Mouse (Mus musculus): ENCODE data around the gene Olfr223. TPM values are rescaled to one million over a fixed set of nuclear protein-coding genes. Genes with fewer than 3 reads are reported as not detected.

Gene Olfr223
- polyA plus RNA-seq (2016; fragmentation: Nextera tagmentation; extraction: Ambion mirVana) = not detected in 2 replicates

- no peak within 1 kb of the TSS for H3K4me2 ChIP-seq (replicated peaks)
- no peaks in the 10 kb centered on the region for H3K36me3 ChIP-seq
- 85% methylated on average over 6 of the region's 6 CpGs for WGBS
- no peak within 1 kb of the TSS for H3K9ac ChIP-seq (replicated peaks)
- no peaks in the 10 kb centered on the region for H3K4me1 ChIP-seq
- H3K27ac ChIP-seq (replicated peaks) = no peak within 1 kb of the TSS
- no peaks in the 10 kb centered on the region for H3K9me3 ChIP-seq
- no peak for ATAC-seq (ENCODE audit: low FRiP score, low read depth)
- no peak within 1 kb of the TSS for H3K4me3 ChIP-seq
- H3K27me3 ChIP-seq = 0 out of 2 replicates have a peak, but pooled peaks cover 6% of the 10 kb centered on the region
Observed at GRCm38 (mm10) chr11:59593189-59593588, at the start of gene Olfr223. TSS of gene Olfr223 (minus strand) at chr11:59593289.

DNA sequence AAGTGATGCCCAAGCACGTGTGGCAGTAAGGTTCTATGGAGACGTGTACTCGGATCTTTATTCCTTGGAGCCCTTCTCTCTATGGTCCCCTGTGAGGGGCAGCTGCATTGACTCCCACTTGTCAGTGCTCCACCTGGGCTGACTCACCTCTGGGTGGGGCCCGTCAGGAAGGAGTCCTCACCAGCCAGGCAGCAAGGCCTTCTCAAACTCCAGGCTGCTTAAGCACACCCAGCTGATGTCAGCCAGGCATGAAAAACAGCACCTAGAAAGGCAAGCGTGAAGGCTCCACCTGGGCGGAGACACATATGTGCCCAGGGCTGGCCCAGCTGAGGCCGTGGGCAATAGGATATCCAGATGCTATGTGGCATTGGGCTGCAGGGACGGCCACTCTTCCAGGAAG lies 49.3 kb upstream of the Olfr223 start:
- WGBS = 88% methylated on average over 8 of the region's 8 CpGs
- Histone ChIP-seq H3K4me3 (no peak overlapping the region), H3K4me1 (no peaks in the 10 kb centered on the region), H3K9me3 (no peaks in the 10 kb centered on the region), H3K27ac (replicated peaks) (no peak overlapping the region), H3K27me3 (no peaks in the 10 kb centered on the region), H3K36me3 (no peaks in the 10 kb centered on the region), H3K4me2 (replicated peaks) (no peak overlapping the region), H3K9ac (replicated peaks) (no peak overlapping the region)
- no peak for ATAC-seq (ENCODE audit: low FRiP score, low read depth)

DNA sequence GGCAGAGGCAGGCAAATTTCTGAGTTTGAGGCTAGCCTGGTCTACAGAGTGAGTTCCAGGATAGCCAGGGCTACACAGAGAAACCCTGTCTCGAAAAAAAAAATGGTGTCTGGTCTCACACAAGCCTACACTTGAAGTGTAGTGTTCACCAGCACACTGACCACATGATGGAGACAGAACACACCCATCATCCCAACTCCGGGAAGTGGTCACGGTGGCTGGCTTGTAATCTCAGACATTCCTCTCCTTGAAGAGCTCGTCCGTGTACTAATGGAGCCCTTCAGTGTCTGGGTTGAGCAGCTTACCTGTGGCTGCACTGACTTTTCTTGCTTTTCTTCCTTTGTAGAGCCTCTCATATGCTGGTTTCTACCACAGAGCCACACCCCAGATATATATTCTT lies 48.1 kb upstream of the Olfr223 start:
- Histone ChIP-seq H3K4me2 (replicated peaks) (no peak overlapping the region), H3K4me3 (no peak overlapping the region), H3K27me3 (no peaks in the 10 kb centered on the region), H3K9ac (replicated peaks) (no peak overlapping the region), H3K9me3 (no peaks in the 10 kb centered on the region), H3K36me3 (no peaks in the 10 kb centered on the region), H3K27ac (replicated peaks) (no peak overlapping the region), H3K4me1 (no peaks in the 10 kb centered on the region)
- ATAC-seq (ENCODE audit: low FRiP score, low read depth) = no peak
- 83% methylated on average over 5 of the region's 5 CpGs for WGBS

DNA sequence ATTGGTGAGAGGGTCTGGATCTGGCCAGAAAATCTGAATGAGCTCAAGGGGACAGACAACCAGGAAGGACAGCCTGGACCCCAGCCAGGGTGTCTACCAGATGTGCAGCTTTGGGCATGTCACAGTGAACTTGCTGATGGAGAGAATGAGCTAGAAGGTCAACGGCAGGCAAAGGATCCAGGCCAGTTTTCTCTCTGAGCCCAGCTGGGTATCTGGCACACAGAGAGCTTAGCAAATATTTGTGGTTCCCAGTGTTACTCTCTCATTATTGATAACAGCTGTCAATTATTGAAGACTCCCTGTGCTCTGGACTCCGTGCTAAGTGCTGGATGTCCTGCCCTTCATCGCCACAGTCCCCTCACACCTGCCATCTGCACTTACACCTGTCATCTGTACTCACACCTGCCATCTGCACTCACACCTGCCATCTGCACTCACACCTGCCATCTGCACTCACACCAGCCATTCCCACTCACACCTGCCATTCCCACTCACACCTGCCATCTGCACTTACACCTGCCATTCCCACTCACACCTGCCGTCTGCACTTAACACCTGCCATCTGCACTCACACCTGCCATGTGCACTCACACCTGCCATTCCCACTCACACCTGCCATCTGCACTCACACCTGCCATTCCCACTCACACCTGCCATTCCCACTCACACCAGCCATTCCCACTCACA lies 47.0 kb upstream of the Olfr223 start:
- Histone ChIP-seq H3K27ac (replicated peaks) (no peak overlapping the region), H3K9me3 (no peaks in the 10 kb centered on the region)
- WGBS = 92% methylated on average over 4 of the region's 4 CpGs

GRCm38 (mm10) chr11:59636695-59637414 lies 43.8 kb upstream of the Olfr223 start:
- Histone ChIP-seq H3K9ac (replicated peaks) (no peak overlapping the region), H3K9me3 (no peaks in the 10 kb centered on the region), H3K36me3 (no peaks in the 10 kb centered on the region), H3K4me2 (replicated peaks) (no peak overlapping the region), H3K4me3 (no peak overlapping the region), H3K4me1 (no peaks in the 10 kb centered on the region), H3K27ac (replicated peaks) (no peak overlapping the region), H3K27me3 (no peaks in the 10 kb centered on the region)
- no peak for ATAC-seq (ENCODE audit: low FRiP score, low read depth)
- WGBS = 79% methylated on average over 7 of the region's 7 CpGs

More for the DNA sequence above, 47.0 kb upstream of the Olfr223 start:
- Histone ChIP-seq H3K4me2 (replicated peaks) (no peak overlapping the region), H3K9ac (replicated peaks) (no peak overlapping the region), H3K27me3 (no peaks in the 10 kb centered on the region), H3K4me1 (no peaks in the 10 kb centered on the region), H3K4me3 (no peak overlapping the region), H3K36me3 (no peaks in the 10 kb centered on the region)
- no peak for ATAC-seq (ENCODE audit: low FRiP score, low read depth)

DNA sequence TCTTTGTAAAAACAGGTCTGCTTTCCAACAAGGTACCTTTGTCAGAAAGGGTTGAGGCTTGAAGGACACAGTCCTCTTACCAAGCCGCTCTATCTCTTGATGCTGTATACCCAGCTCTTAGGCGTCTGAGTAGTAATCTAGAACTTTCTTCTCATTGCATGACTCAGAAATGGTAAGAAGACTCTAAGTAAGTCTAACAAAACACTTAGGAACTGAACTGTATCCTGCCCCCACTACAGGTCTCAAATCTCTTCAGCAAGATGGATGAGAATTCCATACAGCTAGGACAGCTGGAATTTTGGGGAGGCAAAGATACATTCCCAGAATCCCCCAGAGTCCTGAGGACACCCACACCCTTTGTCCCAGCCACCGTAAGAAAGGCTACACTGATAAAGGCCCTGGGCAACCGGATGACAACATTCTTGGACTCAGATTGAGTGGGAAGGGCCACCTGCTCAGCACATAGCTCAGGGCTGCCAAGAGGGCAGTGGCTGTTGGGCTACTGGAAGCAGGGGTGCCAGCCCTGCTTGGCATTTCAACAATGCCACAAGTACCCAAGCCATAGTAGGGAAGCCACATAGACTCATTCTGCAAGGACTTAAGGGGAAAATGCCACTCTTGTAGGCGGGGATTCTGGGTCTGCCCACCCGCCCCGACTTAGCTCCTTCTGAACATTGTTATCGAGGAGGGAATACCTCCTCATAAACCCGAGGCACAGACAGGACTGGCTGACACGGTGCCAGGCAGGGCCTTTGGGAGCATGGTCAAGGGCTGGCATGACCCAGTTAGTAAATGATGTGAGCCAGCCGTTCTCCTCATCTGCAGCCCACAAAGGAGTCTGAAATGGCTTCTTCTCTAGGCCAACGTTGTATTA lies 43.0 kb upstream of the Olfr223 start:
- H3K4me1 ChIP-seq = no peaks in the 10 kb centered on the region
- no peak for ATAC-seq (ENCODE audit: low FRiP score, low read depth)
- H3K4me3 ChIP-seq = no peak overlapping the region
- H3K4me2 ChIP-seq (replicated peaks) = no peak overlapping the region
- H3K9me3 ChIP-seq = no peaks in the 10 kb centered on the region
- H3K9ac ChIP-seq (replicated peaks) = no peak overlapping the region
- 82% methylated on average over 12 of the region's 12 CpGs for WGBS
- H3K27me3 ChIP-seq = no peaks in the 10 kb centered on the region
- H3K36me3 ChIP-seq = no peaks in the 10 kb centered on the region
- no peak overlapping the region for H3K27ac ChIP-seq (replicated peaks)

- Histone ChIP-seq H3K27me3 (no peaks in the 10 kb centered on the region), H3K36me3 (no peaks in the 10 kb centered on the region), H3K4me3 (no peak overlapping the region), H3K27ac (replicated peaks) (no peak overlapping the region), H3K9me3 (no peaks in the 10 kb centered on the region), H3K9ac (replicated peaks) (no peak overlapping the region), H3K4me1 (no peaks in the 10 kb centered on the region), H3K4me2 (replicated peaks) (no peak overlapping the region)
- WGBS = 80% methylated on average over 9 of the region's 9 CpGs
- ATAC-seq (ENCODE audit: low FRiP score, low read depth) = no peak
Observed at GRCm38 (mm10) chr11:59635251-59635795, 42.2 kb upstream of the Olfr223 start.

DNA sequence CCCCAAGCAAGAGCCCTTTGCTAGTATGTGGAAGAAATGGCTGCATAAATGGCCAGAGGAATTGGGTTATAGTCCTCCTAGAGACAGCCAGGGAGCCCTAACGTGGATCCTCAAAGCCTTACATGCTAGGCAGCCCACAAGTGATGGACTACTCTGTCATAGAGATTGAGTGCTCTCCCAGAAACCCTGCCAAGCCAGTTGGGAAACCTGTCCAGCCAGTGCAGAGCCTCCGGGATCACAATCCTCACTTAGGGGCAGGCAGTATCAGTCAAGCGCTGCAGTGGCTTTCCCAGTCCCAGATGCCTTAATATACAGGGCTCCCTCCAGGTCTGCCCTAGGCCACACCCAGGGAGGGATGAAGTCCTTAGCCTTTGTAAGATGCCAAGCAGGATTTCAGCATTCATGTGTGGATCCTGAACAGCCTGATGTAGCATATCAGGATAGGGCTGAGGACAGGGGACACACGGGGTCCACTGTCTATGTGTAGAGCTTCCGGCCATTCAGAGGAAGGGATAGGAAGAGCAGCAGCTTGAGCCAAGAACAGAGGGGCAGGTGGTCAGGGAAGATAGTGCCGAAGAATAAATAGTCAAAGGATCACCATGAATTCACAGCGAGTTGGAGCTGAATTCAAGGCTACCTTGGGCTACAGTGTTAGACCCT lies 41.0 kb upstream of the Olfr223 start:
- no peak overlapping the region for H3K4me2 ChIP-seq (replicated peaks)
- ATAC-seq (ENCODE audit: low FRiP score, low read depth) = no peak
- no peak overlapping the region for H3K4me3 ChIP-seq
- H3K9ac ChIP-seq (replicated peaks) = no peak overlapping the region
- H3K27me3 ChIP-seq = no peaks in the 10 kb centered on the region
- no peaks in the 10 kb centered on the region for H3K36me3 ChIP-seq
- no peaks in the 10 kb centered on the region for H3K4me1 ChIP-seq
- no peak overlapping the region for H3K27ac ChIP-seq (replicated peaks)
- no peaks in the 10 kb centered on the region for H3K9me3 ChIP-seq
- WGBS = 89% methylated on average over 7 of the region's 7 CpGs

DNA sequence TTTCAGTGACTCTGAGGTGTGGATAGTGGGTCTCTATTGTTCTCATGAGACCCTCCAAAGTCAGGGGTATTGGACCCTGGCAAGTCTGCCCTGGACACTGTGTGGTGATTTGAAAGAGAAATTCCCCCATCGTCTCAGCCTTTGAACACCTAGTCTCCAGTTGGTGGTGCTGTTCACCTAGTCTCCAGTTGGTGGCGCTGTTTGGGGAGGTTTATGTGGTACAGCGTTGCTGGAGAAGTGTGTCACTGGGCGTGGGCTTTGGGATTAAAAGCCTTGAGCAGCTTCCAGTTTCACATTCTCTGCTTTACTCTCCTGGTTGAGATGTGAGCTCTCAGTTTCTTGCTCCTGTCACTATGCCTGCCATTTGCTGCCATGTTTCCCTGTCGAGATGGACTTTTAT lies 39.9 kb upstream of the Olfr223 start:
- Histone ChIP-seq H3K4me1 (no peaks in the 10 kb centered on the region), H3K9ac (replicated peaks) (no peak overlapping the region), H3K36me3 (no peaks in the 10 kb centered on the region), H3K27me3 (no peaks in the 10 kb centered on the region), H3K27ac (replicated peaks) (no peak overlapping the region), H3K9me3 (no peaks in the 10 kb centered on the region), H3K4me2 (replicated peaks) (no peak overlapping the region), H3K4me3 (no peak overlapping the region)
- ATAC-seq (ENCODE audit: low FRiP score, low read depth) = no peak
- WGBS = 23% methylated on average over 5 of the region's 5 CpGs

- 86% methylated on average over 4 of the region's 4 CpGs for WGBS
Observed at GRCm38 (mm10) chr11:59631980-59632379, 38.9 kb upstream of the Olfr223 start.

DNA sequence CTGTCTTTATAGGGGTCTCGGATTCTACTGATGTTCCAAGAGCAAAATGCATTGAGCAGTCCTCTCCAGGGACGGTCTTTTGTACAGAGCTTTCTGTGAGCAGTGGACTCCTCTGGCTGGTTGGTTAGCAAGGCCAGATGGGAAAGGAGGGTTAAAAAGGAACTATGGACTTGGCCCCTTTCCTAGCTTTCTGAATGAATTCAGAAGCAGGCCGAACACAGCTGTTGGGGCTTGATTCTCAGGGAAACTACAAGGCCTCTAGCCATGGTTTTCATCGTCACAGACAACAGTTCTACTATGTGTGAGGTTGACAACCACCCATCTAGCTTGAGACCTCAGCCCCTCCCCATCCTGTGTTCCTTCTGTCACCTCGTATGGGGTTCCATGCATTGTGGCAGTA lies 36.8 kb upstream of the Olfr223 start:
- no peaks in the 10 kb centered on the region for H3K4me1 ChIP-seq
- no peak overlapping the region for H3K4me2 ChIP-seq (replicated peaks)
- no peak overlapping the region for H3K27ac ChIP-seq (replicated peaks)
- H3K4me3 ChIP-seq = no peak overlapping the region
- H3K9me3 ChIP-seq = no peaks in the 10 kb centered on the region
- ATAC-seq (ENCODE audit: low FRiP score, low read depth) = no peak
- no peak overlapping the region for H3K9ac ChIP-seq (replicated peaks)
- H3K36me3 ChIP-seq = no peaks in the 10 kb centered on the region
- WGBS = 87% methylated on average over 5 of the region's 5 CpGs
- no peaks in the 10 kb centered on the region for H3K27me3 ChIP-seq

More at GRCm38 (mm10) chr11:59631980-59632379, 38.9 kb upstream of the Olfr223 start:
- Histone ChIP-seq H3K9ac (replicated peaks) (no peak overlapping the region), H3K9me3 (no peaks in the 10 kb centered on the region), H3K4me2 (replicated peaks) (no peak overlapping the region), H3K27ac (replicated peaks) (no peak overlapping the region), H3K4me3 (no peak overlapping the region), H3K36me3 (no peaks in the 10 kb centered on the region), H3K4me1 (no peaks in the 10 kb centered on the region), H3K27me3 (no peaks in the 10 kb centered on the region)
- ATAC-seq (ENCODE audit: low FRiP score, low read depth) = no peak
